Mouse (Mus musculus): ENCODE results near the gene Neurl1b.

Gene Neurl1b

GRCm38 (mm10) chr17:26452371-26452972 lies 37.8 kb downstream of the Neurl1b start:
- no peak for DNase-seq (ENCODE audit: low spot score)

- DNase-seq (ENCODE audit: low spot score): no peak
Measured at GRCm38 (mm10) chr17:26457506-26457905, 42.9 kb downstream of the Neurl1b start.

GRCm38 (mm10) chr17:26458049-26458448 lies 43.4 kb downstream of the Neurl1b start:
- no peak for DNase-seq (ENCODE audit: low spot score)

GRCm38 (mm10) chr17:26462634-26463170 lies 48.1 kb downstream of the Neurl1b start:
- DNase-seq (ENCODE audit: low spot score): peak; percentile 60

GRCm38 (mm10) chr17:26463432-26463831 lies 48.8 kb downstream of the Neurl1b start:
- DNase-seq (ENCODE audit: low spot score): no peak

GRCm38 (mm10) chr17:26463984-26464383 lies 49.4 kb downstream of the Neurl1b start:
- no peak for DNase-seq (ENCODE audit: low spot score)

GRCm38 (mm10) chr17:26464481-26464880 lies 49.9 kb downstream of the Neurl1b start:
- DNase-seq (ENCODE audit: low spot score): no peak

- no peak for DNase-seq (ENCODE audit: low spot score)
Measured at GRCm38 (mm10) chr17:26464972-26465371, 50.3 kb downstream of the Neurl1b start.

GRCm38 (mm10) chr17:26466741-26467150 lies 52.1 kb downstream of the Neurl1b start:
- peak; percentile 36 for DNase-seq (ENCODE audit: low spot score)

GRCm38 (mm10) chr17:26467619-26468018 lies 53.0 kb downstream of the Neurl1b start:
- no peak for DNase-seq (ENCODE audit: low spot score)

- DNase-seq (ENCODE audit: low spot score): no peak
Measured at GRCm38 (mm10) chr17:26468102-26468894, 53.7 kb downstream of the Neurl1b start.

- DNase-seq (ENCODE audit: low spot score): no peak
Measured at GRCm38 (mm10) chr17:26476871-26477270, 62.2 kb downstream of the Neurl1b start.

- DNase-seq (ENCODE audit: low spot score): no peak
Measured at GRCm38 (mm10) chr17:26478672-26479071, 64.0 kb downstream of the Neurl1b start.

- DNase-seq (ENCODE audit: low spot score): no peak
Measured at GRCm38 (mm10) chr17:26479619-26480018, 65.0 kb downstream of the Neurl1b start.

- no peak for DNase-seq (ENCODE audit: low spot score)
Measured at GRCm38 (mm10) chr17:26480956-26481355, 66.3 kb downstream of the Neurl1b start.

- no peak for DNase-seq (ENCODE audit: low spot score)
Measured at GRCm38 (mm10) chr17:26484626-26485421, 70.2 kb downstream of the Neurl1b start.

GRCm38 (mm10) chr17:26487266-26487665 lies 72.6 kb downstream of the Neurl1b start:
- DNase-seq (ENCODE audit: low spot score): no peak

- no peak for DNase-seq (ENCODE audit: low spot score)
Measured at GRCm38 (mm10) chr17:26487917-26488316, 73.3 kb downstream of the Neurl1b start.

GRCm38 (mm10) chr17:26488711-26489403 lies 74.2 kb downstream of the Neurl1b start:
- no peak for DNase-seq (ENCODE audit: low spot score)

- no peak for DNase-seq (ENCODE audit: low spot score)
Measured at GRCm38 (mm10) chr17:26490072-26490471, 75.4 kb downstream of the Neurl1b start.

GRCm38 (mm10) chr17:26490910-26491309 lies 76.3 kb downstream of the Neurl1b start:
- DNase-seq (ENCODE audit: low spot score): no peak

GRCm38 (mm10) chr17:26492246-26492645 lies 77.6 kb downstream of the Neurl1b start:
- DNase-seq (ENCODE audit: low spot score): no peak
